In genomic region chr9:64494647-64495046, GRCm38 (mm10) we compare ENCODE assay signal across 27 mouse cellular contexts.
DNase-seq lines count a peak whose midpoint lies in the region; ATAC-seq and TF ChIP-seq lines count a peak whose summit lies in the region.
"Had no signal": no experiment of that assay in that cellular context is flagged by ENCODE, and none has a peak within 500 bp of the region (broad histone marks: within the 10 kb centered on the region; RNA-seq: fewer than 3 reads in every experiment).

No protein-coding gene starts in this region.

- TF ChIP-seq POLR2A in brain, embryonic 14.5 days (IDR thresholded peaks at IDR 0.05; ENCODE audit: borderline replicate concordance, extremely low read depth, insufficient read depth, insufficient read length, poor library complexity, severe bottlenecking): no peak

- no peak overlapping the region for H3K4me3 ChIP-seq in intestine, postnatal 0 days (ENCODE audit: low read depth, low read length)
- no peak overlapping the region for H3K4me3 ChIP-seq in intestine, embryonic 15.5 days (replicated peaks)
- H3K4me3 ChIP-seq in midbrain, embryonic 15.5 days: no peak overlapping the region
- H3K4me3 ChIP-seq in midbrain, embryonic 13.5 days (replicated peaks): no peak overlapping the region
- H3K4me3 ChIP-seq: embryonic facial prominence, embryonic 13.5 days; forebrain, embryonic 10.5 days; forebrain, embryonic 15.5 days; heart, embryonic 13.5 days had no signal

- H3K27me3 ChIP-seq in intestine, postnatal 0 days (replicated peaks; ENCODE audit: control insufficient read depth, insufficient read depth, low read length): no peaks in the 10 kb centered on the region
- no peaks in the 10 kb centered on the region for H3K27me3 ChIP-seq in intestine, embryonic 15.5 days (replicated peaks)
- H3K27me3 ChIP-seq in midbrain, embryonic 15.5 days (replicated peaks): no peaks in the 10 kb centered on the region
- no peaks in the 10 kb centered on the region for H3K27me3 ChIP-seq in midbrain, embryonic 13.5 days
- H3K27me3 ChIP-seq: embryonic facial prominence, embryonic 13.5 days; forebrain, embryonic 15.5 days; heart, embryonic 13.5 days had no signal

- H3K4me1 ChIP-seq in intestine, postnatal 0 days (replicated peaks; ENCODE audit: control insufficient read depth, insufficient read depth, low read length): no peaks in the 10 kb centered on the region
- 0 out of 2 replicates have a peak, but pooled peaks cover 2% of the 10 kb centered on the region for H3K4me1 ChIP-seq in intestine, embryonic 15.5 days (replicated peaks)
- H3K4me1 ChIP-seq in midbrain, embryonic 15.5 days: peaks cover 26% of the 10 kb centered on the region
- peaks cover 22% of the 10 kb centered on the region for H3K4me1 ChIP-seq in midbrain, embryonic 13.5 days (replicated peaks)
- H3K4me1 ChIP-seq: heart, embryonic 13.5 days had no signal

- peak; percentile 19; the same call in 1 of the 2 replicates for TF ChIP-seq CTCF in intestine, postnatal 0 days (IDR thresholded peaks at IDR 0.05; ENCODE audit: low read depth)
- TF ChIP-seq CTCF in brain, embryonic 14.5 days (IDR thresholded peaks at IDR 0.05; ENCODE audit: borderline replicate concordance, extremely low read depth, insufficient read depth, insufficient read length): no peak

- peak; percentile 27 to 28 for DNase-seq in layer of hippocampus, postnatal 10 days (ENCODE audit: low spot score in 2 of 2)
- no peak for DNase-seq in layer of hippocampus, postnatal 36 days
- DNase-seq in brain, embryonic 14.5 days (ENCODE audit: low read depth): peak; percentile 42
- no peak for DNase-seq in testis, postnatal 14 days (ENCODE audit: low spot score)
- DNase-seq: adrenal gland, postnatal 14 days; cerebellum, adult 18-20 months; cerebellum, postnatal 10 days; gastrocnemius, postnatal 10 days; heart, postnatal 10 days; kidney, adult 11 months; kidney, postnatal 36 days; liver; lung, adult 2 months; lung, postnatal 10 days; right cerebral cortex, adult 18-20 months; thymus, postnatal 4 days had no signal

- 88% methylated on average over 6 of the region's 6 CpGs for WGBS in intestine, postnatal 0 days
- WGBS in intestine, embryonic 15.5 days: 84% methylated on average over 6 of the region's 6 CpGs
- 66% methylated on average over 6 of the region's 6 CpGs for WGBS in midbrain, embryonic 15.5 days
- WGBS in midbrain, embryonic 13.5 days: 78% methylated on average over 6 of the region's 6 CpGs

- no peaks in the 10 kb centered on the region for H3K9me3 ChIP-seq in intestine, postnatal 0 days (ENCODE audit: control insufficient read depth)
- H3K9me3 ChIP-seq in intestine, embryonic 15.5 days: no peaks in the 10 kb centered on the region
- H3K9me3 ChIP-seq in midbrain, embryonic 15.5 days: no peaks in the 10 kb centered on the region
- no peaks in the 10 kb centered on the region for H3K9me3 ChIP-seq in midbrain, embryonic 13.5 days
- H3K9me3 ChIP-seq: embryonic facial prominence, embryonic 13.5 days; forebrain, embryonic 10.5 days; forebrain, embryonic 15.5 days; heart, embryonic 13.5 days had no signal

- ATAC-seq in intestine, postnatal 0 days: no peak
- no peak for ATAC-seq in intestine, embryonic 15.5 days
- peak; percentile 65; the same call in 1 of the 2 replicates for ATAC-seq in midbrain, embryonic 15.5 days (replicated peaks)
- no peak for ATAC-seq in midbrain, embryonic 13.5 days
- ATAC-seq: CD4-positive, CD25-positive, alpha-beta regulatory T cell, adult 4 months; forebrain, embryonic 15.5 days had no signal

- no peak overlapping the region for H3K27ac ChIP-seq in intestine, postnatal 0 days (ENCODE audit: low read depth, low read length)
- H3K27ac ChIP-seq in intestine, embryonic 15.5 days: no peak overlapping the region
- H3K27ac ChIP-seq in midbrain, embryonic 15.5 days: no peak overlapping the region
- no peak overlapping the region for H3K27ac ChIP-seq in midbrain, embryonic 13.5 days
- H3K27ac ChIP-seq: embryonic facial prominence, embryonic 13.5 days; forebrain, embryonic 10.5 days; forebrain, embryonic 15.5 days; heart, embryonic 13.5 days; liver, embryonic 14.5 days; macrophage had no signal

- H3K9ac ChIP-seq in intestine, postnatal 0 days (ENCODE audit: low read depth, low read length): no peak overlapping the region
- H3K9ac ChIP-seq in intestine, embryonic 15.5 days: no peak overlapping the region
- no peak overlapping the region for H3K9ac ChIP-seq in midbrain, embryonic 15.5 days
- H3K9ac ChIP-seq in midbrain, embryonic 13.5 days (replicated peaks): no peak overlapping the region
- H3K9ac ChIP-seq: embryonic facial prominence, embryonic 13.5 days; forebrain, embryonic 15.5 days; heart, embryonic 13.5 days; liver, embryonic 14.5 days had no signal

- no peaks in the 10 kb centered on the region for H3K36me3 ChIP-seq in intestine, postnatal 0 days (ENCODE audit: control insufficient read depth, insufficient read depth)
- H3K36me3 ChIP-seq in intestine, embryonic 15.5 days: no peaks in the 10 kb centered on the region
- no peaks in the 10 kb centered on the region for H3K36me3 ChIP-seq in midbrain, embryonic 15.5 days (replicated peaks)
- no peaks in the 10 kb centered on the region for H3K36me3 ChIP-seq in midbrain, embryonic 13.5 days
- H3K36me3 ChIP-seq: embryonic facial prominence, embryonic 13.5 days; forebrain, embryonic 10.5 days; forebrain, embryonic 15.5 days; heart, embryonic 13.5 days had no signal

- H3K4me2 ChIP-seq in intestine, postnatal 0 days (replicated peaks; ENCODE audit: low read depth): no peak overlapping the region
- no peak overlapping the region for H3K4me2 ChIP-seq in intestine, embryonic 15.5 days (replicated peaks)
- no peak overlapping the region for H3K4me2 ChIP-seq in midbrain, embryonic 15.5 days
- H3K4me2 ChIP-seq in midbrain, embryonic 13.5 days (replicated peaks): no peak overlapping the region
- H3K4me2 ChIP-seq: embryonic facial prominence, embryonic 13.5 days; forebrain, embryonic 15.5 days; heart, embryonic 13.5 days had no signal

Comparison
In these comparisons a context has a peak if more than half of its experiments do, and no peak if none do; other contexts are left out.
1. DNase-seq: peak in layer of hippocampus, postnatal 10 days (2 of 2) and brain, embryonic 14.5 days (single experiment); none in layer of hippocampus, postnatal 36 days (0 of 2) and testis, postnatal 14 days (single experiment).